Mouse (Mus musculus) retina, postnatal 1 day (tissue): ENCODE measurements at regions not wholly inside any gene's neighbourhood (a gene's known extent, or its start where the extent isn't known, plus 50 kb on each side); places are given as distances from the start of the nearest gene placed in this dataset.

Source experiments
- DNase-seq: peaks from one replicate; pipeline ENCODE4 v3.0.0-alpha.2; 2012

DNA sequence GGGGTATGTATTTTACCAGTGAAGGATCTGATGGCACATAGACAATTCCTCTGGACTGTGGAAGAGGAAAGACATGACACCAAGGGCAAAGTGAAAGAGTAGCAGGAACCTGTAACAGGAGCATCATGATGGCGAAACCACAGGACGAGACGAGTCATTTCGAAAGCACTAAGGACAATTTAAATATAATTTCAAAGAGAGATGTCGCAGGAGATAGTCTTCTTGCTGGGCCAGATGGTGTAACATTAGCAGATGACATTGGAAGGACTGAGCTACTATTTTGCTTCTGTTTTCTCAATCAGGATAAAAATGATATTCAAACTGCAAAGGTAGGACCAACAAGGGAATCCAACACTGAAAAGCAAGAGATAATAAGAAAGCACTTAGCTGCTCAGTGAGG lies 1009.7 kb upstream of the Adgrl4 start:
- DNase-seq, result no peak

DNA sequence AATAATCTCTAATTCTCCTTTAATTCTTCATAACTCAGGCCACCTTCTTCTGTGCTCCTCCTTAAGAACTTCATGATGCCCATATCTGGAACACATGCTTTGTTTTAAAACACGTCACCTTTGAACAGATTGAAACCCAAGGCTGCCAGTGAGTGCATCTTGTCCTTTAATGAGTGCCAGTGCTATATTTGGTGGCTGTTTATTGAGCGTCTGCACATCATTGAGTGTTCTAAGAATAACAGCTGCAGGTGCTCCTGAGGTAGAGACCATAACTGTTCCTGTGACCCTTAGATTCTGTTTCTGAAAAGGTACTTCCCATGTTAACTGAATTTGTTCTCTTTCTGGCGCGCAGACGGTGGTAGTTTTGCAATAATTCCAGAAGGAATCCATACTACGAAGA lies 1006.4 kb upstream of the Adgrl4 start:
- DNase-seq, result no peak

DNA sequence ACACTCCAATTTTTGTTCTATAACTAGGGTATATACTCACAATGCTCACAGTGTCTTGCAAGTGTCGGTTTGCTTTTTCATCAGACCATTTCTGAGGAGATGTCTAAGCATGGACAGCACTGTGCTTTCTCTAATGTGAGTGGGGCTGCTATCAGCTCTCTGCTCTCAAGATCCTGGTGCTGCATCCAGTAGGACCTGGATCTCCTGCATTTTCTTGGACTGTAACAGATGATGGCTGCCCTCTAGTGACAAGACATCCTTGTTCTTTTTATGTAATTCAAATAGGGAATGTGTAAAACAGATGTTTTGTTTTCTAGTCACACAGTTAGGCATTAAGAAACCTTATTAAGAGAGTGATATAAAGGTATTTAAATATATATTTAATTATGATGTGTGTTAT lies 1002.5 kb upstream of the Adgrl4 start:
- peak; percentile 44 for DNase-seq

DNA sequence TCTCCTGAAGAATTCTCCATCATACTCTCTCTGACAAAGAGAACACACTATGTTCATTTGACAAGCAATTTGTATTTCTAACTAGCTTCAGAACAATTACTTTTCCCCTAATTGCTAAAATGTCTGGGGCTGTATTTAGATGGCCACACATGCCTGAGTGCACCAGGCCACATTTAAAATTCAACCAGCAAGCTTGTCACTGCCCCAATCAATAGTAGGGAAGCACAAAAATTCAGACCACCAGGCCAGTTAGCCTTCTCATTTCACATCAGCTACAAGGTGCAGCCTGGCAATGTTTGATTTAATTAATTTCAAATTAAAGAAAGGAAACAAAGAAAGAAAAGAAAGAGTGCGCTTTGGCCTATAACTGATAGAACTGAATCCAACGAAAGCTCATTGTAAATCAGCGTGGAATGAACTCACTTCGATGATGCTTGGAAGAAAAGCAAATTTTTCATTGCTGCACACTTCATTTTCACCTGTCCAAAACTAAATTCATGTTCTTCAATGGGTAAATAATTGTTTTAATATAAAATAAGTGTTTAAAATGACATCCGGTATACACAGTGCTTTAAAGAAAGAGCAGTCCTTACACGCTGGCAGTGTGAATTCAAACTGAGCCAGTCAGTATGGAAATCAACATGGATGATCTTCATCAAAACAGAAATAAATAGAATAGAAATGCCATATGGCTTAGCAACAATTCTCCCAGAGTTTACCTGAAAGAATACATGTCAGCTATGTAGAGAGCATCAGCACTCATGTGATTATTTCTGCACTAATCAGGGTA lies 1001.7 kb upstream of the Adgrl4 start:
- DNase-seq, result peak; percentile 59
